Mouse (Mus musculus) hematopoietic stem cell, adult 5-6 weeks (primary cell): ENCODE data around the gene Adat3. TPM values are rescaled to one million over a fixed set of nuclear protein-coding genes. Genes with fewer than 3 reads are reported as not detected.

Source experiments
- ATAC-seq, 2 experiments: fragments of 125-278 bp in 1 of 2; replicated peaks in 1 of 2; 2 replicates each; pipeline ENCODE4 v1.8.0; 2016 to 2017; ENCODE audit warnings: inconsistent platforms in 2 of 2, mild to moderate bottlenecking in 2 of 2, moderate number of reproducible peaks in 2 of 2, low read depth in 1 of 2, moderate TSS enrichment in 1 of 2; ENCODE audit not compliant: low FRiP score in 2 of 2, poor library complexity in 2 of 2, severe bottlenecking in 2 of 2, insufficient read depth in 1 of 2, low TSS enrichment in 1 of 2
- total RNA-seq: library from RNA; stranded (forward); fragments of 172-1452, 232-1000 nt; gene quantifications from 2 replicates; pipeline ENCODE4 v1.2.3, GENCODE M21; 2017

The Adat3 gene
- total RNA-seq, result 0.94 TPM in 1 of 2 replicates, not detected in the other

- peak; percentile 90 to 91 for ATAC-seq
These were observed at the start of gene Adat3, which contains the start of gene Scamp4 for GRCm38 (mm10) chr10:80602698-80603325. TSS of gene Adat3 (plus strand) at chr10:80602880. TSS of gene Scamp4 (plus strand) at chr10:80602872.

DNA sequence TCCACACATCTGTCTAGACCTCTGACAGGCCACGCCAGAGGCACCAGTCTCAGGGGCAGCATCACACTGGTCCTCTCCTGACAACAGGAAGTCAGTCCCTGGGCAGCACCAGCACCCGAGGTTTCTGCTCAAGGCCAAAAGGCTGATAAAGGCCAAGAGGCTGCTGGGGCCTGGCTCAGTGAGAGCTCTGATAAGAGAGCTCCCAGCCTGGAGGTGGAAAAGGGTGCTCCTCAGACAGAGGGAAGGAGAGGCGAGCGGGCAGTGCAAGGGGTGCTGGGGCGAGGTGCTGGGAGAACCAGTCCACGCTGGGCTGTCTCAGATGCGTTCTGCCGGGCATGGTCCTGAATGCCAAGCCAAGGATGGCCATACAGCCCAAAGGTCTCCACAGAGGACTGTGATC, 49.1 kb upstream of the Adat3 start:
- ATAC-seq, result no peak; a peak in 1 of 4 replicates

GRCm38 (mm10) chr10:80553997-80554396, 48.7 kb upstream of the Adat3 start:
- ATAC-seq, result no peak

DNA sequence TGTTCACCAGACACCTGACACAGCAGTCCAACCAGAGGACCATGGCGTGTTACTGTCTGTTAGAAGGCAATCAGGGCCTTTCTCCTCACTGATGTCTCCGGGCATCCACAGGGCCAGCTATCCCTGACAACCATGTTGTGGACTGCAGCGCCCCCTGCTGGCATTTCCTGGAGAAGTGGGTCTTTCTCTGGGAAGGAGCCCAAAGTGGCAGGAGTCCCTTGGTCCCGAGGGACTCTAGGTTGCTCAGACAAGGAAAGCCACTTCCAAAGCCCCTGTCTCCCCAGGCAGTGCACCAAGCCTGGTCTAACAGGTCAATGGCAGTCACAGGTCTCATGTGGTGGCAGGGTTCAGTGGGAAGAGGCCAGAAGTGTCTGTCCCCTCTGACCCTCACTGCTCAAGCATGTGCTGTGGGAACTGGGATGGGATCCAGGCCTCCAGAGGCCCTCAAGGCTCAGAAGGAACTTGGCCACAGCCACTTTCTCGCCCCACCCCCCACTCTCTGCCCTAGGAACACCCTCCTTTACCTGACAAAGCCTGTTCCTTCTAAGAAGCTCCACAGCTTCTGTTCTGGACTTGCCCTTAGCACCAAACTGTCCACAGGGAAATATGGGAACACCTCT, 45.2 kb upstream of the Adat3 start:
- no peak for ATAC-seq

DNA sequence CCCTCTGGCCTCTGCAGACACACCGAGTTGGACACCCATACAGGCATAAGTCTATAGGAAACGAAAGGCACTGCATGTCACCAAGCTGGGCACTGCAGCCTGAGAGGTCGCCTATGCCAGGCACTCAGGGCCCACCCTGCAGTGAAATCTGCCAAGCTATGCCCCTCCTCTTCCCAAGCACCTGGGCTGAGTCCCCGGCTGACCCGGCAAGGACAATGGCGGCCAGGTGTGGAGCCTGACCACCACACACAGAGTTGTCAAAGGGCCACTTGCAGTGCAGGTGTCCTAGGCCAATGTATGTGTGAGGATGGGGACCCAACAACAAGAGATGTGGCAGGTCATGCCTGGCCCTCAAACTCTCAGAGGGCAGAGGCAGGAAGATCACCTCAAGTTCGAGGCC, 43.2 kb upstream of the Adat3 start:
- no peak for ATAC-seq

- no peak for ATAC-seq
These were observed 42.1 kb upstream of the Adat3 start for GRCm38 (mm10) chr10:80560621-80561020.

DNA sequence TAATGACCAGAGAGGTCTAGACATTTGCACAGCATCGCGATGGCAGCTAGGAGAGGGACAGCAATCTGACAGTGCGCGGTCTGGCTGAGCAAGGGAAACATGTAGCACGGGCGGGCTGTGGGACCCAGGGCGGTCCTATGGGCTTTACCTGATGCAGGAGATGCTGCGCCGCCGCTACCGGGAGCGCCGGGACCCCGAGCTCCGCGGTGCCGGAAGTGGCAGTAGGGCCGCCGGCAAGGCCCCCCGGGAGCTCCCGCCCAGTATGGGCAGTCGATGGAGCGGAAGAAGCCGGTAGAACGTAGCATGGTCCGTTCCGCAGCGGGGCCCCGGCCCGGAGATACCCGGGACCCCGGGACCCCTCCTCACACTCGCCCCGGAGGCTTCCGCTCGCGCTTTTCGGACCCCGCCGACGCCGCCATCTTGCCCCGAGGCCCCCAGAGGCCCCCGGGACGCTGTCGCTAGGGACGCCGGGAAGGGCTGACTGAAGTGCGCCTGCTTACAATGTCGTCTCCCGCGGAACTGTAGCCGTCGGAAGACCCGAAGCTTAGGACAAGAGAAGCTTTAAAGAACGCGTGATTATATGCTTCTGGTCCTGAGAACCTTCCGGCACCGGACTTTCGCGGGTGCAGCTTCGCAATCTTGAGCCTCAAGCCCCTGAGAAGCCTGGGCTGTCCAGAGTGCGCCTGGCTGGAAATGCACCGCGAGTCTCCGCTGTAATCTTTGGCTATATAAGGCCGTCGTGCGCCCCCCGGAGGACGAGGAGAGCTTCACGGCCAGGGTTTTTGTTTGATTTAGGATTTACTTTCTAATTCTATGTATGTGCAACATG, 41.4 kb upstream of the Adat3 start, which contains the start of gene Rexo1:
TSS of gene Rexo1 (minus strand) at position 445 of the 829 bp plus-strand sequence.
- ATAC-seq, result peak; percentile 84 to 85

DNA sequence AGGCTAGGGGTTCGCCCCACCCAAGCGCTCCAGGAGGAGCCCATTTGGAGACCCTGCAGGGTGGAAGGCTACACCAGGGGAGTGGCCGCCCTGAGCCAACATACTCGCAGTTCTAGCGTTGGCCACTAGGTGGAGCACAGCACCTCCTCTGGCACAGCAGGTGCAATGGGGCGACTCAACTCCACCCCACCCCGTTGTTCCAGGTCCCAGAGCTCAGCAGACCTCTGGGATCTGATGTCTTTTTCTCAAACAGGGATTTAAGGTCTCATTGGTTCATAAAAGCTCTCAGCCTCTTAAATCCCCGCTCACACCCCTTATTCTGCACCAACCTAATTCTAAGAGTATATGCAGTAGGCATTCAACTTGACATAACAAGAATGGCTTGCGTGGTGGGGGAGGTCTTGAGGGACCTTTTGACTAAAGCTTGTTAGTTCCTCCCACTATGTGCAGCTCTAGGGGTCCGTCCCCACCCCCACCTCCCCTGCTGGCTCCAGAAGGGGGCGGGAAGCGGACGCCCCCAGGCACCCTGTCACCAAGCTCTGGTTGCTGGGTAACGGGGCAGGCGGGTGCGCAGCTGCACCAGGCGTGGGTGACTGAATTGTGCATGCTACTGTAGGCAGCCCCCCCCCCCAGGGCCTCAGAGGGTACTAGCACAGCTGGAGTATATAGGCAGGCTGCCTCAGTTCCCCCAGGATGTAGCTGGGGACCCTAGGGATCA, 36.1 kb upstream of the Adat3 start:
- peak; percentile 46 to 48; a peak in 3 of 4 replicates for ATAC-seq

DNA sequence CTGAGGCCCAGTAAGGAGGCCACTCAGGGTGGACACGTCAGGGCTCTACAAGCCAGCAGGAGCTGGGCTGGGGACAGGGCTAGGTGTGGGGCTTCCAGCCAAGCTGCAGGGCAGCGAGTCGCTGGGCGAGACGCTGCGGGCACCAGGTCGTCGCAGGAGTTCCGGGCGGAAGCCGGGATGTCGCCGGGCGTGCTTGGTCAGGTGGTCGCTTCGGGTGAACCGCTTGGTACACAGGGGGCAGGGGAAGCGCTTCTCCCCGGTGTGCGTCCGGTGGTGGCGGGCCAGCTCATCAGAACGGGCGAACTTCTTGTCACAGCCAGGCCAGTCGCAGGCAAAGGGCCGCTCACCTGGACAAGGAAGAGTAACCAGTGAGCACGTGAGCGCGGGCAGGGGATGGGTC, 33.8 kb upstream of the Adat3 start:
- ATAC-seq, result no peak

GRCm38 (mm10) chr10:80569664-80570066, 33.0 kb upstream of the Adat3 start:
- ATAC-seq, result peak; percentile 73 to 80

GRCm38 (mm10) chr10:80570419-80570818, 32.3 kb upstream of the Adat3 start:
- ATAC-seq, result no peak

DNA sequence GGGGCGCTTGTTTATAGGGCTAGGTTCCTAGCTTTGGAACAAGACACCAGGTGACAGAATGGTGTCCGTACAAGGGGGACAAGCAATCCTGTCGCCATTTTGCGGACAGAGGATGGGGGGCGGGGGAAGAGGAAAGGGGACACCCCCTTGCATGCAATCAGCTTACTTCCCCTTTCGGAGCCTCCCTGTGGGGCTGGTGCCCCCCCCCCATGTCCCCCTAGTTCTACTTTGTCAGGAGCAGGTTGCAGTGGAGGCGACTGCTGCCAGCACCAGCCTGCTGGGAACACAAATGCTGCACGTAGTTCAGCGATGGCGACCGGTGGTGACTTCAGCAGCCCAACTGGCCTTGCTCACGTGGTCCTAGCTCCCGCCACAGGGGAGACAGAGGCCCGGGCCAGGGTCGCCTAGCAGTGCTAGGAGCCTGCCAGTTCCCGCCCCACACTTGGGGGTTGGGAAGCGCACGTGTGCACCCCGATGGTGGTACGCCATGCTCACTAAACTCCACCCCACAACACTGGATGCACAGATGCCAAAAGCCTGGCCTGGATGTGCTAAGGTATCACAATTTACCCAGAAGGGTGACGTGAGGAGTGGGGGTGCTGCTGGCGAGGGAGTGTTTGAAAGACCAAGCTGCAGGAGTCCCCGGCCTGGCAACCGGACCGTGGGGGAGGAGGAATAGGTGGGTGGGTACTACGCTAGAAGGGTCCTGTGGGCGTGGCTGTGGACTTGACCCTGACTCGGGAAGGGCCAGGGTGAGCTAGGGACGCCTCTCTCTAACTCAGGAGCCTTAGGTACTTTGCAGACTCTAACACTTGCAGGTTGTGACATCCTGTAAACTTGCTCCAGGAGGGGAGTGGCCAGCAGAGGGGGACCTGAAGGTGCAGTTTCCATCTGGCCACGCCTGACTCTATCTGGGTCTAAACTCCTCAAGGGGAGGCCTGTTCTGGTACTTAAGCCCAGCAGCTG, 31.5 kb upstream of the Adat3 start:
- peak; percentile 5 to 18; a peak in 1 of 4 replicates for ATAC-seq

- ATAC-seq, result no peak
These were observed 30.2 kb upstream of the Adat3 start for GRCm38 (mm10) chr10:80572477-80572876.

- ATAC-seq, result no peak
These were observed 28.7 kb upstream of the Adat3 start for GRCm38 (mm10) chr10:80573944-80574343.

DNA sequence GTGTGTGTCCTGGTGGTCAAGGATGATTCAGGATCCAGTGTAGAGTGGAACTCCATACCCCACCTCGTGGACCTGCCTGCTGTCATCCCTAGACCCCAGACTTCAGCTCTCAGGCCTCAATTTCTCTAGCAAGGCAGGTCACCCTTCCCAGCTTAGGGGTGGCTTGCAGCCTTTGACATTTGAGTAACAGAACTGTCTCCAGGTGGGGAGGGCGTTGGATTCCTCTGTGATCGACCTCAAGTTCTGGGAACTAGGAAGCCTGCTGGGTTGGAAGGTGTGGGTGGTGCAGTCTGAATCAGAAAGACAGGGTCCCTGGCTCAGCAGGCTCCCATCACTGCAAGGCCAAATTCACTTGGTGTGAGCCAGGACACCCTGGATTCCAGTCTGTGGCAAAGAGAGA, 27.8 kb upstream of the Adat3 start:
- no peak for ATAC-seq

DNA sequence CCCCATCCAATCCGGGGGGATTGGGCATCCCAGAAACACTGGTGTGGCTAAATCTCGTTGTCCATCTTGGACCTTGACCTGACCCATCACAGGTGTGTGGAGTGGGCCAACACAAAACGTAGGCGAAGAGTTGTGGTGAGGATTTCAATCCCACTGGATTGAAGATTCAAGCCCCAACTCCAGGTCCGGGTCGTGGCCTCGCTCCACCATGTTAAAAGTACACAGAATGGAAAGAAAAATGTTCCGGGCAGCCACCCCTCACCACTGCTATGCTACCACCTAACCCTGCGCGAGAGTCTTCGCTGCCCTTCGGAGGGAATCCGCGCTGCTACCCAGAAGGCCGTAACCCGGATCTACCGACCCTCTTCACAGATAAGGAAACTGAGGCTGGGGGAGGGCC, 26.8 kb upstream of the Adat3 start:
- no peak for ATAC-seq
